Mouse (Mus musculus): ENCODE data around the gene Dgki.
A peak's percentile ranks its signal among the peaks of the same experiment; 100 is the strongest.

Dgki gene

GRCm38 (mm10) chr6:37057536-37057935 is 242.4 kb downstream of the Dgki start:
- no peak for DNase-seq

- no peak for DNase-seq
These were observed 244.3 kb downstream of the Dgki start for GRCm38 (mm10) chr6:37055634-37056033.

- no peak for DNase-seq
These were observed 244.9 kb downstream of the Dgki start for GRCm38 (mm10) chr6:37055128-37055527.

GRCm38 (mm10) chr6:37054435-37055020 is 245.5 kb downstream of the Dgki start:
- DNase-seq, result no peak

- DNase-seq, result no peak
These were observed 246.6 kb downstream of the Dgki start for GRCm38 (mm10) chr6:37053411-37053810.

GRCm38 (mm10) chr6:37051652-37052051 is 248.3 kb downstream of the Dgki start:
- DNase-seq, result no peak

GRCm38 (mm10) chr6:37051150-37051549 is 248.8 kb downstream of the Dgki start:
- DNase-seq, result no peak

GRCm38 (mm10) chr6:37047611-37048129 is 252.3 kb downstream of the Dgki start:
- DNase-seq, result no peak

GRCm38 (mm10) chr6:37046152-37046788 is 253.7 kb downstream of the Dgki start:
- peak; percentile 64 for DNase-seq

GRCm38 (mm10) chr6:37044796-37045195 is 255.2 kb downstream of the Dgki start:
- no peak for DNase-seq

GRCm38 (mm10) chr6:37038444-37038843 is 261.5 kb downstream of the Dgki start:
- peak; percentile 51 for DNase-seq

- DNase-seq, result peak; percentile 42
These were observed 262.7 kb downstream of the Dgki start for GRCm38 (mm10) chr6:37037115-37037908.

GRCm38 (mm10) chr6:37035681-37036080 is 264.3 kb downstream of the Dgki start:
- DNase-seq, result no peak

GRCm38 (mm10) chr6:37030986-37031385 is 269.0 kb downstream of the Dgki start:
- DNase-seq, result no peak

GRCm38 (mm10) chr6:37030402-37030801 is 269.6 kb downstream of the Dgki start:
- no peak for DNase-seq

- DNase-seq, result no peak
These were observed 271.1 kb downstream of the Dgki start for GRCm38 (mm10) chr6:37028841-37029240.

- DNase-seq, result no peak
These were observed 271.7 kb downstream of the Dgki start for GRCm38 (mm10) chr6:37028300-37028699.

- no peak for DNase-seq
These were observed 273.4 kb downstream of the Dgki start for GRCm38 (mm10) chr6:37026343-37027243.

- DNase-seq, result no peak
These were observed 283.9 kb downstream of the Dgki start for GRCm38 (mm10) chr6:37016046-37016445.

- DNase-seq, result no peak
These were observed 288.4 kb downstream of the Dgki start for GRCm38 (mm10) chr6:37011597-37011996.

- DNase-seq, result no peak
These were observed 292.4 kb downstream of the Dgki start for GRCm38 (mm10) chr6:37007573-37007972.

GRCm38 (mm10) chr6:37004914-37005313 is 295.1 kb downstream of the Dgki start:
- no peak for DNase-seq

- no peak for DNase-seq
These were observed 296.7 kb downstream of the Dgki start for GRCm38 (mm10) chr6:37003235-37003634.
